Mouse (Mus musculus) A20 (cell line): Measurements from ENCODE around the gene Hoxd3.

Experiments
- DNase-seq: peaks from one replicate; pipeline ENCODE4 v3.0.0-alpha.2; 2011; ENCODE audit warnings: low read depth, low spot score

The Hoxd3 gene

GRCm38 (mm10) chr2:74691995-74692807 is 19.5 kb upstream of the Hoxd3 start:
- no peak for DNase-seq

- no peak for DNase-seq
Observed at GRCm38 (mm10) chr2:74692808-74693431, 18.8 kb upstream of the Hoxd3 start.

- no peak for DNase-seq
Observed at GRCm38 (mm10) chr2:74693432-74693827, 18.3 kb upstream of the Hoxd3 start.

GRCm38 (mm10) chr2:74694066-74694465 is 17.7 kb upstream of the Hoxd3 start:
- DNase-seq, result no peak

GRCm38 (mm10) chr2:74695383-74695782 is 16.3 kb upstream of the Hoxd3 start:
- no peak for DNase-seq

GRCm38 (mm10) chr2:74695813-74696430 is 15.8 kb upstream of the Hoxd3 start:
- DNase-seq, result no peak

- DNase-seq, result no peak
Observed at GRCm38 (mm10) chr2:74696442-74697335, 15.0 kb upstream of the Hoxd3 start.

GRCm38 (mm10) chr2:74697567-74698121 is 14.1 kb upstream of the Hoxd3 start, which contains the start of gene Hoxd9:
Hoxd9 (plus strand) TSS chr2:74697727.
- DNase-seq, result no peak

GRCm38 (mm10) chr2:74698201-74699052 is 13.3 kb upstream of the Hoxd3 start:
- DNase-seq, result no peak

GRCm38 (mm10) chr2:74699053-74699430 is 12.7 kb upstream of the Hoxd3 start:
- DNase-seq, result no peak

- DNase-seq, result no peak
Observed at GRCm38 (mm10) chr2:74699664-74700545, 11.8 kb upstream of the Hoxd3 start.

- DNase-seq, result no peak
Observed at GRCm38 (mm10) chr2:74700546-74701112, 11.1 kb upstream of the Hoxd3 start.

GRCm38 (mm10) chr2:74701949-74702819 is 9.5 kb upstream of the Hoxd3 start:
- DNase-seq, result peak; percentile 49

- DNase-seq, result no peak
Observed at GRCm38 (mm10) chr2:74702820-74703219, 8.9 kb upstream of the Hoxd3 start.

- no peak for DNase-seq
Observed at GRCm38 (mm10) chr2:74703317-74703716, 8.4 kb upstream of the Hoxd3 start.

- DNase-seq, result no peak
Observed at GRCm38 (mm10) chr2:74703720-74704392, 7.9 kb upstream of the Hoxd3 start.

GRCm38 (mm10) chr2:74704393-74704998 is 7.2 kb upstream of the Hoxd3 start, which contains the start of gene Hoxd8:
Hoxd8 (plus strand) TSS chr2:74704615.
- no peak for DNase-seq
